Mouse (Mus musculus): ENCODE measurements around the gene Samd14. TPM values are rescaled to one million over a fixed set of nuclear protein-coding genes. Genes with fewer than 3 reads are reported as not detected.

The Samd14 gene
- polyA plus RNA-seq, 1 experiment from 2014 or later: 22.8 TPM

DNA sequence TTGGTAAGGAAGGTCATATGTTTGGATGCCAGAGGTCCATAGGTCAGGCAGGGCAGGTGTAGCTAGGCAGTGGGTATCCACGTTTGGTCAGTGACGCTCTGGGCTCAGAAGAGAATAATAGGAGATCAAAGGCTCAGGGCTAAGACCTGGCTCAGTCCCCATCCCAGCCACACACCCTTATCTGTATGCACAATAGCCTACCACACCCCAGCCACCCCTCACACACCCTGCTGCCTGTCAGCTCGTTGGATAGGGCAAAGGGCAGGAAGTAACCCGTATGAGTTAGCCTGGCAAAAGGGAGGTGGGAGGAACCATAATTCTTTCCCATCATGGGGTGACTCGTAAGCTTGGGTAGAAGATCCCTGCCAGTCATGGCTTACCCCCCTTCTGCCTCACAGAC is 12.1 kb upstream of the Samd14 start:
- Histone ChIP-seq H3K9ac (replicated peaks; ENCODE audit: low read depth, low read length) (no peak overlapping the region), H3K4me2 (replicated peaks; ENCODE audit: low read depth, low read length) (no peak overlapping the region), H3K4me1 (ENCODE audit: control insufficient read depth, insufficient read depth, low read length) (peaks cover 31% of the 10 kb centered on the region), H3K27me3 (ENCODE audit: control insufficient read depth, insufficient read depth, low read length) (no peaks in the 10 kb centered on the region), H3K4me3 (ENCODE audit: low read depth, low read length) (no peak overlapping the region), H3K9me3 (ENCODE audit: control insufficient read depth, low read depth, low read length) (no peaks in the 10 kb centered on the region), H3K36me3 (ENCODE audit: control insufficient read depth, insufficient read depth, low read length) (peaks cover 47% of the 10 kb centered on the region), H3K27ac (ENCODE audit: low read length) (no peak overlapping the region)
- 51% methylated on average over 5 of the region's 5 CpGs for WGBS
- no peak for ATAC-seq (ENCODE audit: insufficient number of reproducible peaks, insufficient read depth, low FRiP score, low read depth)

DNA sequence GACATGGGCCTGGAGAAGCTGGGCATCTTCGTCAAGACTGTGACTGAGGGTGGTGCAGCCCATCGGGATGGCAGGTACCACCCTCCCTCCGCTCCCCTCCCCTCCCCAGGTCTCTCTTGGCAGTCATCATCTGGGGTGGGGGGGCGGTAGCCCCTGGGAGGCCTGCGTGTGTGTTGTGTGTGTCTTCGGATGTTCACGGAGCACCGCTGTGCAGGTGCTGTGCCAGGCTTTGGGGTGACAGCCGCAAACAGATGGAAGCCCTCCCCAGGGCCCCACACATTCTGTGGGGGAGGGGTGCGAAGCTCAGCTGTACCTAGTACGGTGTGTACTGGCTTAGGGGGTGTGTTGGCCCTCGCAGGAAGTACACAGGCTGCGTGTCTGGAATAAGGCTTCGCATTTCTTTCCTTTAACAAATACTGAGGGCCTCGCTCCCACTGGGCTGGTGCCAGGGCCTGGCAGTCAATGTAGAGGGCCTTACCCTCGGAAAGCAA is 11.6 kb upstream of the Samd14 start:
- no peak overlapping the region for H3K4me3 ChIP-seq (ENCODE audit: low read depth, low read length)
- peaks cover 26% of the 10 kb centered on the region for H3K4me1 ChIP-seq (ENCODE audit: control insufficient read depth, insufficient read depth, low read length)
- H3K27me3 ChIP-seq (ENCODE audit: control insufficient read depth, insufficient read depth, low read length): no peaks in the 10 kb centered on the region
- H3K36me3 ChIP-seq (ENCODE audit: control insufficient read depth, insufficient read depth, low read length): peaks cover 52% of the 10 kb centered on the region
- H3K9me3 ChIP-seq (ENCODE audit: control insufficient read depth, low read depth, low read length): no peaks in the 10 kb centered on the region
- 76% methylated on average over 16 of the region's 16 CpGs for WGBS
- ATAC-seq (ENCODE audit: insufficient number of reproducible peaks, insufficient read depth, low FRiP score, low read depth): no peak
- H3K9ac ChIP-seq (replicated peaks; ENCODE audit: low read depth, low read length): no peak overlapping the region
- H3K27ac ChIP-seq (ENCODE audit: low read length): no peak overlapping the region
- no peak overlapping the region for H3K4me2 ChIP-seq (replicated peaks; ENCODE audit: low read depth, low read length)

DNA sequence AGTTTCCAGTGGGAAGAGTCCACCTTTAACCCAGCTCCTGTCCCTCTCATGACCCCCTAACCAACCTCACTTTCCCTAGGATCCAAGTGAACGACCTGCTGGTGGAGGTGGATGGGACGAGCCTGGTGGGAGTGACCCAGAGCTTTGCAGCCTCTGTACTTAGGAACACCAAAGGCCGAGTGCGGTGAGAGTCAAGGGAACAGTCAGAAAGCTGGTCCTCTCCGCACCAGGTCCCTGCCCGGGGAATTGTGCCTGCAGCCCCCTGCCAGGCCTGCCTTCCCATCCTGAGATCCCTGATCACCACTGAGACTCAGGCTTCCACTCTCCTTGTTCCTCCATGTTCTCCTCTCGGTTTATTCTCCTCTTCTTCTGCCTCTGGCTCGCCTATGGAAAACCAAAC is 9.6 kb upstream of the Samd14 start:
- Histone ChIP-seq H3K27me3 (ENCODE audit: control insufficient read depth, insufficient read depth, low read length) (no peaks in the 10 kb centered on the region), H3K9ac (replicated peaks; ENCODE audit: low read depth, low read length) (no peak overlapping the region), H3K9me3 (ENCODE audit: control insufficient read depth, low read depth, low read length) (no peaks in the 10 kb centered on the region), H3K36me3 (ENCODE audit: control insufficient read depth, insufficient read depth, low read length) (peaks cover 67% of the 10 kb centered on the region), H3K4me1 (ENCODE audit: control insufficient read depth, insufficient read depth, low read length) (peaks cover 6% of the 10 kb centered on the region; the same call in 1 of the 2 replicates), H3K27ac (ENCODE audit: low read length) (peak overlapping the region; percentile 39; the same call in 1 of the 2 replicates), H3K4me2 (replicated peaks; ENCODE audit: low read depth, low read length) (no peak overlapping the region), H3K4me3 (ENCODE audit: low read depth, low read length) (no peak overlapping the region)
- no peak for ATAC-seq (ENCODE audit: insufficient number of reproducible peaks, insufficient read depth, low FRiP score, low read depth)
- WGBS: 61% methylated on average over 8 of the region's 8 CpGs

DNA sequence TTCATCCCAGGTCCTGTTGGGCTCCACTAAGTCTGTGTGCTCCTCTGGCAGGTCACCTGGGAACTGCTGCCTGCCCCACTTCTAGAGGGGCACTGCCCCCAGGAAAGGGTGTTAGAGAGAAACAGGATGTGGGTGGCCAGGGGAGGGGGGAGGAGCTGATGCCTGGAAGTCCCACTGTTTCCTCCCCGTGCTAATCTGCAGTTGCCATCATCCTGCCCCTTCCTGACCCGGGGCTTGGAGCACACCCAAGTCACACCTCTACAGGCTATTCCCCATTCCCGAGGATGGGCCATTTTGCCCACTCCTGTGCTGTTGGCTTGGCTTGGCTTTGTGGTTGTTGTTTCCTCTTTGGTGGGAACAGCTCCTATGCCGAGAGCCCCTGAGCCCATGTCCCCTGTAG is 9.1 kb upstream of the Samd14 start:
- 26% methylated on average over 4 of the region's 4 CpGs for WGBS

DNA sequence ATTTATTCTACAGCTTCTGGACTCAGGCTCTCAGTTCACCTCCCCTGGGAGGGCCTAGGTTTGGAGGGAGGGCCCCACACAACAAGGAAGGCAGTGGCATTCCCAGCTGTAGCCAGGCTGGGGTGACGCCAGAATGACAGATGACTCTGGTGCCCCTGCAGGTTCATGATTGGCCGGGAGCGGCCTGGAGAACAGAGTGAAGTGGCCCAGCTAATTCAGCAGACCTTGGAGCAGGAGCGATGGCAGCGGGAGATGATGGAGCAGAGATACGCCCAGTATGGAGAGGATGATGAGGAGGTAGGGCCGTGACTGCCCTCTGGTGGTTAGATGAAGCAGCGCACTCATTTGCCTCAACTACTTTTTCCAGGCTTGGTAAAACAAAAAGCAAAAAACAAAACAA is 8.6 kb upstream of the Samd14 start:
- WGBS: 3% methylated on average over 8 of the region's 8 CpGs
- Histone ChIP-seq H3K4me3 (ENCODE audit: low read depth, low read length) (no peak overlapping the region), H3K9ac (replicated peaks; ENCODE audit: low read depth, low read length) (no peak overlapping the region)

More for the DNA sequence above, 9.1 kb upstream of the Samd14 start:
- peak; percentile 0; the same call in 1 of the 2 replicates for ATAC-seq (ENCODE audit: insufficient number of reproducible peaks, insufficient read depth, low FRiP score, low read depth)
- Histone ChIP-seq H3K9ac (replicated peaks; ENCODE audit: low read depth, low read length) (no peak overlapping the region), H3K36me3 (ENCODE audit: control insufficient read depth, insufficient read depth, low read length) (peaks cover 71% of the 10 kb centered on the region), H3K27me3 (ENCODE audit: control insufficient read depth, insufficient read depth, low read length) (no peaks in the 10 kb centered on the region), H3K9me3 (ENCODE audit: control insufficient read depth, low read depth, low read length) (no peaks in the 10 kb centered on the region), H3K4me1 (ENCODE audit: control insufficient read depth, insufficient read depth, low read length) (peaks cover 4% of the 10 kb centered on the region; the same call in 1 of the 2 replicates), H3K4me3 (ENCODE audit: low read depth, low read length) (no peak overlapping the region), H3K27ac (ENCODE audit: low read length) (peak overlapping the region; percentile 50; the same call in 1 of the 2 replicates), H3K4me2 (replicated peaks; ENCODE audit: low read depth, low read length) (no peak overlapping the region)

DNA sequence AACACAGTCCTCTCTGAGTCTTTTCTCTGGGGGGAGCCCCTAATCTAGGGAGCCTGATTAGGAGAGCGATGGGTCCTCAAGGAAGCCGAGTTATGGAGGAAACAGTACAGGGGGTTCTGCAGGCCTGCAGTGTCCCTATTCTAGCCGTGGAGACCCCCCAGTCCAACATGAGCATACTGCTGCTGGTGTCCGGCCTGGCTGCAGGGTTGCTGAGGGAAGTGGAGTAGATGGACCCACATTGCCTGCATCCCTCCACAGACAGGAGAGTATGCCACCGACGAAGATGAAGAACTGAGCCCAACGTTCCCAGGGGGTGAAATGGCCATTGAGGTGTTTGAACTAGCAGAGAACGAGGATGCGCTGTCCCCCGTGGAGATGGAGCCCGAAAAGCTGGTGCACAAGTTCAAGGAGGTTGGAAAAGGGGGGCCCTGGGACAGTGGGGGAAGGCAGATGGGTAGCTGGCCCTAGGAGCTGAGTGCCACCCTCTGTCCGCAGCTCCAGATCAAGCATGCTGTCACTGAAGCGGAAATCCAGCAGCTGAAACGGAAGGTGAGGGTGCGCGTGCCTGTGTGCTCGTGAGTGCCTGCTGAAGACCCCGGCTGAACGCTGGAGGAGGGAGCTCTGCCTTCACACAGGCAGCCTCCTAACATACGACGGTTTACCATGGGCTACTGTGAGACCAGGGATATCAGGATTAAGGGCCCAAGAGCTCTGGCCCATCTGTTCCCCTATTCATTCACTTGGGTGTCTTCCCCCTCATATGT is 7.9 kb upstream of the Samd14 start:
- H3K27ac ChIP-seq (ENCODE audit: low read length): no peak overlapping the region
- no peak overlapping the region for H3K4me2 ChIP-seq (replicated peaks; ENCODE audit: low read depth, low read length)
- no peak overlapping the region for H3K4me3 ChIP-seq (ENCODE audit: low read depth, low read length)
- no peak overlapping the region for H3K9ac ChIP-seq (replicated peaks; ENCODE audit: low read depth, low read length)
- ATAC-seq (ENCODE audit: insufficient number of reproducible peaks, insufficient read depth, low FRiP score, low read depth): no peak
- H3K36me3 ChIP-seq (ENCODE audit: control insufficient read depth, insufficient read depth, low read length): peaks cover 64% of the 10 kb centered on the region
- H3K27me3 ChIP-seq (ENCODE audit: control insufficient read depth, insufficient read depth, low read length): no peaks in the 10 kb centered on the region
- no peaks in the 10 kb centered on the region for H3K9me3 ChIP-seq (ENCODE audit: control insufficient read depth, low read depth, low read length)
- WGBS: 86% methylated on average over 21 of the region's 21 CpGs
- peaks cover 4% of the 10 kb centered on the region; the same call in 1 of the 2 replicates for H3K4me1 ChIP-seq (ENCODE audit: control insufficient read depth, insufficient read depth, low read length)

More for the DNA sequence above, 8.6 kb upstream of the Samd14 start:
- H3K27ac ChIP-seq (ENCODE audit: low read length): peak overlapping the region; percentile 50; the same call in 1 of the 2 replicates
- H3K9me3 ChIP-seq (ENCODE audit: control insufficient read depth, low read depth, low read length): no peaks in the 10 kb centered on the region
- peaks cover 72% of the 10 kb centered on the region for H3K36me3 ChIP-seq (ENCODE audit: control insufficient read depth, insufficient read depth, low read length)
- no peak overlapping the region for H3K4me2 ChIP-seq (replicated peaks; ENCODE audit: low read depth, low read length)
- H3K4me1 ChIP-seq (ENCODE audit: control insufficient read depth, insufficient read depth, low read length): peaks cover 4% of the 10 kb centered on the region; the same call in 1 of the 2 replicates
- ATAC-seq (ENCODE audit: insufficient number of reproducible peaks, insufficient read depth, low FRiP score, low read depth): peak; percentile 42; the same call in 1 of the 2 replicates
- H3K27me3 ChIP-seq (ENCODE audit: control insufficient read depth, insufficient read depth, low read length): no peaks in the 10 kb centered on the region

DNA sequence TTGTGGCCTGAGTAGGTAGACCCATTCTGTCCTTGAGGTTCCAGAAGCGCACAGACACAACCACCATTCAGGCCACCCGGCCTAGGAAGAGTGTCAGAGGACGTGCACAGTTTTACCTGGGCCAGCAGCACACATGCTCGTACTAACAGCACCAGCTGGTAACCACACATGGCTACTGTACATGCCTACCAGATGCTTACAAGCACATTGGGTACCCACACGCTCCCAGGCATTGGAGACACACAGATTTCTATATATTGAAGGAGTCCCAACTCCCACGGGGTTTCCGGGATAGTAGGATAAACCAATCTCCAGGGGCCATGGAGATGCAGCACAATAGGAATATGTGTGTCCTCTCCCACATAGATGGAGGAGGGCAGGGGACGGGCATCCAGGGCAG is 7.0 kb upstream of the Samd14 start:
- ATAC-seq (ENCODE audit: insufficient number of reproducible peaks, insufficient read depth, low FRiP score, low read depth): no peak
- Histone ChIP-seq H3K27me3 (ENCODE audit: control insufficient read depth, insufficient read depth, low read length) (no peaks in the 10 kb centered on the region), H3K4me2 (replicated peaks; ENCODE audit: low read depth, low read length) (no peak overlapping the region), H3K9me3 (ENCODE audit: control insufficient read depth, low read depth, low read length) (no peaks in the 10 kb centered on the region), H3K36me3 (ENCODE audit: control insufficient read depth, insufficient read depth, low read length) (peaks cover 55% of the 10 kb centered on the region), H3K4me1 (ENCODE audit: control insufficient read depth, insufficient read depth, low read length) (peaks cover 13% of the 10 kb centered on the region; the same call in 1 of the 2 replicates), H3K9ac (replicated peaks; ENCODE audit: low read depth, low read length) (no peak overlapping the region), H3K27ac (ENCODE audit: low read length) (no peak overlapping the region), H3K4me3 (ENCODE audit: low read depth, low read length) (no peak overlapping the region)
- WGBS: 89% methylated on average over 8 of the region's 8 CpGs

DNA sequence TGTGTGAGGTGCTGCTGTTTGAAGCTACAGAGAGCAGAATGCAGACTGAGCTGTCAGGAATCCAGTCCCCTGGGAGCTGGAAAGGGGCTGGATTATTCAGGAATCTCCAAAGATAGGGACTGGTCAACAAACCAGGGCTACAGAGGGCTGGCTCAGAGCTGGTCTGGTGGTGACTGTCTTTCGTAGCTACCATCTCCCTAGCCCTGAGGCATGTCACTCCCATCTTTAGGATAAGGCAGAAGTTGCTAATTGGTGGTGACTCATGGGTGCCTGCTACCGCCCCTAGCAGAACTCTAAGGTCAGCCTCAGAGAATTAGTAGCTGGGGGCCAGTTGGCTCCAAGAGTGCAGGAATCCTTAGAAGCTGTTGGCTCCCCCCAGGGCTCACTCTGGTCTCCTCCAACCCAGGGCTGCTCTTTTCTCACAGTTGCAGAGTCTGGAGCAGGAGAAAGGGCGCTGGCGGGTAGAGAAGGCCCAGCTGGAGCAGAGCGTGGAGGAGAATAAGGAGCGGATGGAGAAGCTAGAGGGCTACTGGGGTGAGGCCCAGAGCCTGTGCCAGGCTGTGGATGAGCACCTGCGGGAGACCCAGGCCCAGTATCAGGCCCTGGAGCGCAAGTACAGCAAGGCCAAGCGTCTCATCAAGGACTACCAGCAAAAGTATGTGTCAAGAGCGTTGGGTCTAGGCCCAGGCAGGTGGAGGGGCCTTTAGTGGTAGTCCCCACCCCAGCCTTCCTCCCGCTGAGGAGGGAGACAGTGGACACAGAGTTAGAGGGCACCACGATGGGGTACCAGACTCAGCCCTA is 5.3 kb upstream of the Samd14 start:
- peaks cover 46% of the 10 kb centered on the region for H3K36me3 ChIP-seq (ENCODE audit: control insufficient read depth, insufficient read depth, low read length)

More for the DNA sequence above, 5.3 kb upstream of the Samd14 start:
- Histone ChIP-seq H3K4me3 (ENCODE audit: low read depth, low read length) (no peak overlapping the region), H3K27ac (ENCODE audit: low read length) (no peak overlapping the region), H3K4me1 (ENCODE audit: control insufficient read depth, insufficient read depth, low read length) (peaks cover 15% of the 10 kb centered on the region; the same call in 1 of the 2 replicates), H3K27me3 (ENCODE audit: control insufficient read depth, insufficient read depth, low read length) (no peaks in the 10 kb centered on the region), H3K9ac (replicated peaks; ENCODE audit: low read depth, low read length) (no peak overlapping the region), H3K4me2 (replicated peaks; ENCODE audit: low read depth, low read length) (no peak overlapping the region), H3K9me3 (ENCODE audit: control insufficient read depth, low read depth, low read length) (no peaks in the 10 kb centered on the region)
- no peak for ATAC-seq (ENCODE audit: insufficient number of reproducible peaks, insufficient read depth, low FRiP score, low read depth)
- 76% methylated on average over 12 of the region's 12 CpGs for WGBS
